Mouse (Mus musculus) ES-CJ7 (cell line): ENCODE results near the gene Vmn1r195.
"Not testable (repeated sequence)": the region's sequence is repeated elsewhere in the genome, so short reads cannot be mapped to it uniquely, and the experiment has no call there.

Source experiments
- DNase-seq: peaks from one replicate; pipeline ENCODE4 v3.0.0; 2011; ENCODE audit warnings: low read depth, low spot score

The Vmn1r195 gene

GRCm38 (mm10) chr13:22270222-22270621, at the start of gene Vmn1r195:
Vmn1r195 (plus strand) TSS chr13:22270522.
- not testable (repeated sequence) for DNase-seq

- DNase-seq, result not testable (repeated sequence)
Measured at GRCm38 (mm10) chr13:22223060-22223459, 47.3 kb upstream of the Vmn1r195 start, which contains the start of gene Vmn1r193. Vmn1r193 (minus strand) TSS chr13:22223160.

- DNase-seq, result no peak
Measured at GRCm38 (mm10) chr13:22243915-22244314, 26.4 kb upstream of the Vmn1r195 start, which contains the start of gene Vmn1r194. Vmn1r194 (plus strand) TSS chr13:22244215.

GRCm38 (mm10) chr13:22271721-22272120, 1.4 kb downstream of the Vmn1r195 start:
- no peak for DNase-seq

- DNase-seq, result peak; percentile 20
Measured at GRCm38 (mm10) chr13:22284578-22284977, 14.3 kb downstream of the Vmn1r195 start.

GRCm38 (mm10) chr13:22289620-22290019, 19.3 kb downstream of the Vmn1r195 start, which contains the start of gene Vmn1r196:
Vmn1r196 (plus strand) TSS chr13:22289920.
- DNase-seq, result no peak

GRCm38 (mm10) chr13:22308075-22308474, 37.8 kb downstream of the Vmn1r195 start:
- DNase-seq, result peak; percentile 56

GRCm38 (mm10) chr13:22315361-22315760, 45.0 kb downstream of the Vmn1r195 start:
- no peak for DNase-seq

GRCm38 (mm10) chr13:22317366-22317765, 47.0 kb downstream of the Vmn1r195 start:
- no peak for DNase-seq

GRCm38 (mm10) chr13:22320091-22320490, 49.8 kb downstream of the Vmn1r195 start:
- DNase-seq, result peak; percentile 63

- no peak for DNase-seq
Measured at GRCm38 (mm10) chr13:22324289-22324688, 54.0 kb downstream of the Vmn1r195 start, which contains the start of gene Vmn1r197. Vmn1r197 (plus strand) TSS chr13:22324589.
